Mouse (Mus musculus): ENCODE data around the gene Dlx3.

GRCm38 (mm10) chr11:95100393-95100792, 19.5 kb upstream of the Dlx3 start:
- TF ChIP-seq CTCF (IDR thresholded peaks at IDR 0.05; ENCODE audit: low read depth) (no peak), EP300 (IDR thresholded peaks at IDR 0.05; ENCODE audit: low read depth) (no peak)

All from heart, postnatal 0 days (tissue).